Comparison of ENCODE assay signal across 19 mouse cellular contexts in genomic region chr7:3230332-3230731, GRCm38 (mm10). TPM values are rescaled to one million over a fixed set of nuclear protein-coding genes. Genes with fewer than 3 reads are reported as not detected.
A peak's percentile ranks its signal among the peaks of the same experiment; 100 is the strongest.
DNase-seq lines count a peak whose midpoint lies in the region; ATAC-seq and TF ChIP-seq lines count a peak whose summit lies in the region.
"Had no signal": no experiment of that assay in that cellular context is flagged by ENCODE, and none has a peak within 500 bp of the region (broad histone marks: within the 10 kb centered on the region; RNA-seq: fewer than 3 reads in every experiment).

No protein-coding gene starts in this region.

- no peak overlapping the region for H3K4me2 ChIP-seq in liver, embryonic 15.5 days
- H3K4me2 ChIP-seq in liver, postnatal 0 days (ENCODE audit: low read depth, low read length): no peak overlapping the region
- H3K4me2 ChIP-seq: embryonic facial prominence, embryonic 12.5 days; forebrain, embryonic 13.5 days; forebrain, embryonic 15.5 days had no signal

- H3K9ac ChIP-seq in liver, embryonic 15.5 days: no peak overlapping the region
- H3K9ac ChIP-seq in liver, postnatal 0 days (replicated peaks): no peak overlapping the region
- H3K9ac ChIP-seq: embryonic facial prominence, embryonic 12.5 days; forebrain, embryonic 13.5 days; forebrain, embryonic 15.5 days; forebrain, postnatal 0 days had no signal

- no peak for TF ChIP-seq CTCF in liver, postnatal 0 days (IDR thresholded peaks at IDR 0.05; ENCODE audit: low read depth)

- peak; percentile 89 for TF ChIP-seq EP300 in liver, postnatal 0 days (IDR thresholded peaks at IDR 0.05; ENCODE audit: low read depth)

- 41% methylated on average over 2 of the region's 2 CpGs for WGBS in liver, embryonic 15.5 days (ENCODE audit: insufficient replicate concordance)
- WGBS in liver, postnatal 0 days (ENCODE audit: insufficient replicate concordance): 47% methylated on average over 2 of the region's 2 CpGs

- DNase-seq in liver: no peak
- peak; percentile 12 for DNase-seq in adipocyte (ENCODE audit: low spot score)
- no peak for DNase-seq in liver, postnatal 0 days
- DNase-seq in urinary bladder, postnatal 14 days (ENCODE audit: low spot score): no peak
- DNase-seq: adrenal gland, adult 8-10 months; adrenal gland, postnatal 14 days; adrenal gland, postnatal 36 days; cerebellum, adult 11-12 months; cerebellum, adult 2 months; cerebellum, adult 9-10 months; cerebellum, postnatal 10 days; cerebellum, postnatal 25 days; forebrain, postnatal 0 days had no signal

- peak overlapping the region; percentile 38 for H3K27ac ChIP-seq in liver, embryonic 15.5 days (replicated peaks)
- peak overlapping the region; percentile 97 for H3K27ac ChIP-seq in liver, postnatal 0 days (ENCODE audit: low read depth)
- H3K27ac ChIP-seq: embryonic facial prominence, embryonic 10.5 days; embryonic facial prominence, embryonic 12.5 days; forebrain, embryonic 13.5 days; forebrain, embryonic 15.5 days had no signal

- no peaks in the 10 kb centered on the region for H3K9me3 ChIP-seq in liver, embryonic 15.5 days (replicated peaks)
- H3K9me3 ChIP-seq in liver, postnatal 0 days (ENCODE audit: low read length): no peaks in the 10 kb centered on the region
- H3K9me3 ChIP-seq: embryonic facial prominence, embryonic 12.5 days; forebrain, embryonic 13.5 days; forebrain, embryonic 15.5 days had no signal

- peak; percentile 63 for ATAC-seq in liver, embryonic 15.5 days (ENCODE audit: insufficient read depth)
- ATAC-seq in liver, postnatal 0 days: peak; percentile 98
- ATAC-seq: forebrain, embryonic 13.5 days; forebrain, embryonic 15.5 days; forebrain, postnatal 0 days had no signal

- H3K27me3 ChIP-seq in liver, embryonic 15.5 days: no peaks in the 10 kb centered on the region
- H3K27me3 ChIP-seq in liver, postnatal 0 days (ENCODE audit: insufficient read depth, low read length): no peaks in the 10 kb centered on the region
- H3K27me3 ChIP-seq: embryonic facial prominence, embryonic 12.5 days; forebrain, embryonic 13.5 days; forebrain, embryonic 15.5 days had no signal

- no peaks in the 10 kb centered on the region for H3K36me3 ChIP-seq in liver, embryonic 15.5 days (replicated peaks)
- peaks cover 24% of the 10 kb centered on the region for H3K36me3 ChIP-seq in liver, postnatal 0 days (replicated peaks; ENCODE audit: insufficient read depth, low read length)
- H3K36me3 ChIP-seq: embryonic facial prominence, embryonic 10.5 days; embryonic facial prominence, embryonic 12.5 days; forebrain, embryonic 15.5 days had no signal

- H3K4me3 ChIP-seq in liver, embryonic 15.5 days (replicated peaks): no peak overlapping the region
- no peak overlapping the region for H3K4me3 ChIP-seq in liver, postnatal 0 days (ENCODE audit: low read depth, low read length)
- H3K4me3 ChIP-seq: embryonic facial prominence, embryonic 10.5 days; embryonic facial prominence, embryonic 12.5 days; forebrain, embryonic 13.5 days; forebrain, embryonic 15.5 days had no signal

- no peaks in the 10 kb centered on the region for H3K4me1 ChIP-seq in liver, embryonic 15.5 days (replicated peaks)
- no peaks in the 10 kb centered on the region; the same call in 1 of the 2 replicates for H3K4me1 ChIP-seq in liver, postnatal 0 days (ENCODE audit: insufficient read depth)
- H3K4me1 ChIP-seq: embryonic facial prominence, embryonic 10.5 days; embryonic facial prominence, embryonic 12.5 days; forebrain, embryonic 13.5 days; forebrain, embryonic 15.5 days had no signal

RNA-seq across cellular contexts. Expression of gene Nlrp12, which starts 19.2 kb away (rescaled TPM):
- polyA plus RNA-seq in liver, embryonic 15.5 days (2015; fragmentation: Nextera tagmentation; extraction: Ambion mirVana): 0.33 and 0.35 TPM in 2 replicates
- polyA plus RNA-seq in liver, postnatal 0 days (2015; fragmentation: Nextera tagmentation; extraction: Ambion mirVana): 4.2 and 5.1 TPM in 2 replicates
- polyA plus RNA-seq: cerebellum, adult 2 months; forebrain, embryonic 11.5 days; forebrain, embryonic 13.5 days; forebrain, embryonic 15.5 days had no signal

RNA-seq across cellular contexts. Expression of gene Myadm, which starts 58.5 kb away (rescaled TPM):
- polyA plus RNA-seq in liver, embryonic 15.5 days (2015; fragmentation: Nextera tagmentation; extraction: Ambion mirVana): 31.5 and 41.0 TPM in 2 replicates
- 38.6 and 40.7 TPM in 2 replicates for polyA plus RNA-seq in liver, postnatal 0 days (2015; fragmentation: Nextera tagmentation; extraction: Ambion mirVana)

RNA-seq across cellular contexts. Expression of gene Prkcg, which starts 58.6 kb away (rescaled TPM):
- polyA plus RNA-seq in liver, embryonic 15.5 days (2015; fragmentation: Nextera tagmentation; extraction: Ambion mirVana): 0.05 TPM in 1 of 2 replicates, not detected in the other
- 0.04 and 0.09 TPM in 2 replicates for polyA plus RNA-seq in liver, postnatal 0 days (2015; fragmentation: Nextera tagmentation; extraction: Ambion mirVana)
